Mouse (Mus musculus): ENCODE data around the gene Zfp940. TPM values are rescaled to one million over a fixed set of nuclear protein-coding genes. Genes with fewer than 3 reads are reported as not detected.

Zfp940 gene
- polyA plus RNA-seq, 1 experiment, result 0.37 TPM

GRCm38 (mm10) chr7:29839256-29839655, 14.2 kb downstream of the Zfp940 start:
- H3K4me1 ChIP-seq (ENCODE audit: control insufficient read depth, insufficient read depth, insufficient read length), result no peaks in the 10 kb centered on the region
- H3K27me3 ChIP-seq (ENCODE audit: control insufficient read depth, insufficient read depth, low read length), result no peaks in the 10 kb centered on the region
- 86% methylated on average over 3 of the region's 3 CpGs for WGBS
- no peak overlapping the region for H3K27ac ChIP-seq (ENCODE audit: insufficient read depth, low read length)
- no peak for TF ChIP-seq POLR2A (IDR thresholded peaks at IDR 0.05; ENCODE audit: low read depth, low read length)
- no peak for TF ChIP-seq CTCF (IDR thresholded peaks at IDR 0.05; ENCODE audit: extremely low read depth, insufficient read depth, insufficient read length, insufficient replicate concordance)
- no peak overlapping the region for H3K4me3 ChIP-seq (ENCODE audit: extremely low read depth, insufficient read depth, insufficient read length)
- DNase-seq (ENCODE audit: low read depth in 1 of 2, low spot score in 2 of 2), result no peak
- no peaks in the 10 kb centered on the region; the same call in 1 of the 2 replicates for H3K36me3 ChIP-seq (ENCODE audit: control insufficient read depth, insufficient read depth, low read length)

- Histone ChIP-seq H3K36me3 (ENCODE audit: control insufficient read depth, insufficient read depth, low read length) (no peaks in the 10 kb centered on the region), H3K4me1 (ENCODE audit: control insufficient read depth, insufficient read depth, insufficient read length) (no peaks in the 10 kb centered on the region), H3K27ac (ENCODE audit: insufficient read depth, low read length) (no peak overlapping the region), H3K4me3 (ENCODE audit: extremely low read depth, insufficient read depth, insufficient read length) (no peak overlapping the region), H3K27me3 (ENCODE audit: control insufficient read depth, insufficient read depth, low read length) (no peaks in the 10 kb centered on the region)
- TF ChIP-seq CTCF (IDR thresholded peaks at IDR 0.05; ENCODE audit: extremely low read depth, insufficient read depth, insufficient read length, insufficient replicate concordance), result no peak
- TF ChIP-seq POLR2A (IDR thresholded peaks at IDR 0.05; ENCODE audit: low read depth, low read length), result no peak
- 97% methylated on average over 1 of the region's 1 CpGs for WGBS
- no peak for DNase-seq (ENCODE audit: low read depth in 1 of 2, low spot score in 2 of 2)
Observed at GRCm38 (mm10) chr7:29836816-29837215, 16.7 kb downstream of the Zfp940 start.

- no peak for TF ChIP-seq POLR2A (IDR thresholded peaks at IDR 0.05; ENCODE audit: low read depth, low read length)
- TF ChIP-seq CTCF (IDR thresholded peaks at IDR 0.05; ENCODE audit: extremely low read depth, insufficient read depth, insufficient read length, insufficient replicate concordance), result no peak
- Histone ChIP-seq H3K27ac (ENCODE audit: insufficient read depth, low read length) (no peak overlapping the region), H3K36me3 (ENCODE audit: control insufficient read depth, insufficient read depth, low read length) (peaks cover 36% of the 10 kb centered on the region), H3K27me3 (ENCODE audit: control insufficient read depth, insufficient read depth, low read length) (no peaks in the 10 kb centered on the region), H3K4me1 (ENCODE audit: control insufficient read depth, insufficient read depth, insufficient read length) (no peaks in the 10 kb centered on the region), H3K4me3 (ENCODE audit: extremely low read depth, insufficient read depth, insufficient read length) (no peak overlapping the region)
- DNase-seq (ENCODE audit: low read depth in 1 of 2, low spot score in 2 of 2), result no peak
- WGBS, result 96% methylated on average over 12 of the region's 12 CpGs
Observed at GRCm38 (mm10) chr7:29829804-29830203, 23.7 kb downstream of the Zfp940 start.

- Histone ChIP-seq H3K4me3 (ENCODE audit: extremely low read depth, insufficient read depth, insufficient read length) (no peak overlapping the region), H3K27ac (ENCODE audit: insufficient read depth, low read length) (no peak overlapping the region), H3K36me3 (ENCODE audit: control insufficient read depth, insufficient read depth, low read length) (peaks cover 40% of the 10 kb centered on the region), H3K27me3 (ENCODE audit: control insufficient read depth, insufficient read depth, low read length) (no peaks in the 10 kb centered on the region), H3K4me1 (ENCODE audit: control insufficient read depth, insufficient read depth, insufficient read length) (no peaks in the 10 kb centered on the region)
- TF ChIP-seq POLR2A (IDR thresholded peaks at IDR 0.05; ENCODE audit: low read depth, low read length) (no peak), CTCF (IDR thresholded peaks at IDR 0.05; ENCODE audit: extremely low read depth, insufficient read depth, insufficient read length, insufficient replicate concordance) (no peak)
- WGBS, result 96% methylated on average over 12 of the region's 12 CpGs
- no peak for DNase-seq (ENCODE audit: low read depth in 1 of 2, low spot score in 2 of 2)
Observed at GRCm38 (mm10) chr7:29828001-29828400, 25.5 kb downstream of the Zfp940 start.

GRCm38 (mm10) chr7:29818619-29819254, 34.7 kb downstream of the Zfp940 start:
- 6% methylated on average over 12 of the region's 12 CpGs for WGBS
- Histone ChIP-seq H3K36me3 (ENCODE audit: control insufficient read depth, insufficient read depth, low read length) (peaks cover 5% of the 10 kb centered on the region), H3K4me3 (ENCODE audit: extremely low read depth, insufficient read depth, insufficient read length) (peak overlapping the region; percentile 75), H3K27me3 (ENCODE audit: control insufficient read depth, insufficient read depth, low read length) (no peaks in the 10 kb centered on the region), H3K4me1 (ENCODE audit: control insufficient read depth, insufficient read depth, insufficient read length) (peaks cover 6% of the 10 kb centered on the region; the same call in 1 of the 2 replicates), H3K27ac (ENCODE audit: insufficient read depth, low read length) (peak overlapping the region; percentile 12; the same call in 1 of the 2 replicates)
- peak; percentile 56 to 72 for DNase-seq (ENCODE audit: low read depth in 1 of 2, low spot score in 2 of 2)
- TF ChIP-seq POLR2A (IDR thresholded peaks at IDR 0.05; ENCODE audit: low read depth, low read length) (no peak), CTCF (IDR thresholded peaks at IDR 0.05; ENCODE audit: extremely low read depth, insufficient read depth, insufficient read length, insufficient replicate concordance) (no peak)

GRCm38 (mm10) chr7:29815910-29816429, 37.5 kb downstream of the Zfp940 start, which contains the start of gene Zfp790:
Gene Zfp790 (plus strand): TSS chr7:29816114.
- Histone ChIP-seq H3K36me3 (ENCODE audit: control insufficient read depth, insufficient read depth, low read length) (no peaks in the 10 kb centered on the region), H3K4me3 (ENCODE audit: extremely low read depth, insufficient read depth, insufficient read length) (peak within 1 kb of the TSS; percentile 77), H3K27ac (ENCODE audit: insufficient read depth, low read length) (peak within 1 kb of the TSS; percentile 41), H3K4me1 (ENCODE audit: control insufficient read depth, insufficient read depth, insufficient read length) (peaks cover 6% of the 10 kb centered on the region; the same call in 1 of the 2 replicates), H3K27me3 (ENCODE audit: control insufficient read depth, insufficient read depth, low read length) (no peaks in the 10 kb centered on the region)
- WGBS, result under 1% methylated on average over 26 of the region's 26 CpGs
- TF ChIP-seq POLR2A (IDR thresholded peaks at IDR 0.05; ENCODE audit: low read depth, low read length), result peak; percentile 56
- no peak for TF ChIP-seq CTCF (IDR thresholded peaks at IDR 0.05; ENCODE audit: extremely low read depth, insufficient read depth, insufficient read length, insufficient replicate concordance)
- DNase-seq (ENCODE audit: low read depth in 1 of 2, low spot score in 2 of 2), result peak; percentile 73 to 77
